Mouse (Mus musculus): ENCODE measurements around the gene Gm3127. TPM values are rescaled to one million over a fixed set of nuclear protein-coding genes. Genes with fewer than 3 reads are reported as not detected.

Gene Gm3127
- polyA plus RNA-seq (2012; rRNA removed), result not detected in 2 replicates

DNA sequence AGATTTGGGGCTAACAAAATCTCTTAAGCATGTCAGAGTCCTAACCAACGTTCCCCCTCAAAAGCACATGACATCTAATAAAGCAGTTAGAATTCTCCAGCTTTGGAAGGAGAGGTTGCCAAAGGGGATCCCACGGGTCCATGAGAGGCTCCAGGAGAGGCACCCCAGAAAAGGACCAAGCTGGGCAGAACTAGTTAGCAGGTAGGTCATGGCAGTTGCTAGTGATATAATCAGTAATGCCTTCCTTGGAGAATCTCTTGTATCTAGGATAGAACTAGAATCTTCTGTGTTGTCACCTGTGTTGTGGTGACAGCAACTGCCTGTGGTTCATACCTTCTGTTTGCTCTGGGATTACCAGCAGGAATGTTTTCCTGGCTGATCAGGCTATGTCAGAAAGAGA, at the start of gene Gm3127:
TSS of gene Gm3127 (plus strand) at position 301 of the 400 bp plus-strand sequence.

DNA sequence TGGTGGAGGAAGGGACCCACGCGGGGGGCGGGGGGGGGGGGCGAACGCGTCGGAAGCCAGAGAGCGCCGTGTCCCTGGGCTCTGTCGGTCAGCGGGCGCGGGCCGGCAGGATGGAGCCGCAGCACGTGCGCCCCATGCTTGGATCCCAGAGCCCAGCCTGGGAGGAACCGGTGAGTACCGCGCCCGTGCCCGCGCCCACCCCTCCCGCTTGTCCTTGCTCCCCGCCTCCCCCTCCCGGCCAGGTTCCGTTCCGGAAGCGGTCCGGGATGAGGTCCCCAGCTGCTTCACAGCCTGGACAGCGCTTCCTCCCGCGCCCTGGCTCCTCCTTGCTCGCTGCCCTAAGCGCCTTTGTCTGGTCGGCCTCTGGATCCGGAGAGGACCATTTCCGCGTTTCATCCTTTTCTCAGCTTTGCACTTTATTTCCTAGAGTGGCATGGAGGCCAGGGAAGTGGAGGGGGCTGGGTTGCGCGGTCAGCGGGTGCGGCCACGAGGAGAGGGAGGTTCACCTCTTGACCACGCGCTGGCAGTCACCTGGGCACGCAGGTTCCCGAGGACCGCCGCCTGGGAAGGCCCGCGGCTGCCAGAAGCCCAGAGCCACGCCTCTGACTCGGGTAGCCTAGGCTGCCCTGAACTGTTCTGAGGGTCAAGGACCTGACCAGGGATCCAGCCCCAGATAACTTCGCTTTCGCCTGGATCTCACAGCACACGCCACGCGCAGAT, 17.8 kb downstream of the Gm3127 start, which contains the start of gene Gm2974:
TSS of gene Gm2974 (plus strand) at position 86 of the 720 bp plus-strand sequence.

Other genes starting within 250 kb of the Gm3127 start
- not detected in 2 replicates for gene Gm3029, start 233.3 kb upstream of the Gm3127 start, polyA plus RNA-seq (2012; rRNA removed)
- gene Gm3095, start 201.5 kb upstream of the Gm3127 start, polyA plus RNA-seq (2012; rRNA removed), result not detected in 2 replicates
- not detected in 2 replicates for gene Gm3099, start 166.6 kb upstream of the Gm3127 start, polyA plus RNA-seq (2012; rRNA removed)
- gene Gm5796, start 141.1 kb upstream of the Gm3127 start, polyA plus RNA-seq (2012; rRNA removed), result 0.02 TPM in 1 of 2 replicates, not detected in the other
- not detected in 2 replicates for gene Gm3115, start 80.9 kb upstream of the Gm3127 start, polyA plus RNA-seq (2012; rRNA removed)
- gene Gm8108, start 54.5 kb upstream of the Gm3127 start, polyA plus RNA-seq (2012; rRNA removed), result 0.05 and 0.06 TPM in 2 replicates
- not detected in 2 replicates for gene Gm2974, start 17.5 kb downstream of the Gm3127 start, polyA plus RNA-seq (2012; rRNA removed)
- gene Gm3138, start 84.6 kb downstream of the Gm3127 start, polyA plus RNA-seq (2012; rRNA removed), result not detected in 2 replicates
- gene Gm3149, start 152.3 kb downstream of the Gm3127 start, polyA plus RNA-seq (2012; rRNA removed), result not detected in 2 replicates
- gene 2610042L04Rik, start 169.7 kb downstream of the Gm3127 start, polyA plus RNA-seq (2012; rRNA removed), result not detected in 2 replicates
- gene Gm3159, start 232.5 kb downstream of the Gm3127 start, polyA plus RNA-seq (2012; rRNA removed), result not detected in 2 replicates

Data from liver, embryonic 14 days (tissue).